Mouse (Mus musculus): ENCODE measurements around the gene Tgm3. TPM values are rescaled to one million over a fixed set of nuclear protein-coding genes. Genes with fewer than 3 reads are reported as not detected.

The Tgm3 gene
- 0.05 and 0.06 TPM in 2 replicates for polyA plus RNA-seq (2015; fragmentation: Nextera tagmentation; extraction: Ambion mirVana)

GRCm38 (mm10) chr2:130012026-130012425 lies at the start of gene Tgm3:
TSS of gene Tgm3 (plus strand) at chr2:130012349.
- no peak for ATAC-seq
- WGBS = 48% methylated on average over 7 of the region's 7 CpGs
- H3K9me3 ChIP-seq (ENCODE audit: control insufficient read depth, low read length) = no peaks in the 10 kb centered on the region

DNA sequence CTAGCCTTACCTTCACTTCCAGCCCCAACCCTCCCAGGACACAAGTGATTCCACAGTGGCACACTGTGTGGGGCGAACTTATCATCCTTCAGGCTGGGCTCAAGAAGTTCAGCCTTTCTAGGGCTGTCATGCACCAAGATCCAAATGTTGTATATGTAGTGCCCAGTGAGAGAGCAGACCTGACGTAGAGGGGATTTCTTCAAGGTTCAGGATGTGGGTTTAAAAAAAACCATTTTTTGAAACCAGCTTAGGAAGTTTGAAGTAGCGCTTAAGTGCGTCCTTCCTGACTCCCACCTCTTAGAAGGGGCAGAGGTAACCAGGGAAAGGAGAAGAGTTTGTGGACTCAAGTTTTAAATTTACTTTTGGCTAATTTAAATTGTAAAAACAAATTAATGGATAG lies 31.5 kb upstream of the Tgm3 start:
- Histone ChIP-seq H3K9me3 (ENCODE audit: control insufficient read depth, low read length) (no peaks in the 10 kb centered on the region), H3K27ac (ENCODE audit: low read length) (no peak overlapping the region), H3K4me2 (ENCODE audit: low read length) (no peak overlapping the region), H3K27me3 (replicated peaks; ENCODE audit: control insufficient read depth, insufficient read depth, low read length) (no peaks in the 10 kb centered on the region), H3K36me3 (ENCODE audit: control insufficient read depth, insufficient read depth) (no peaks in the 10 kb centered on the region), H3K4me1 (replicated peaks; ENCODE audit: control insufficient read depth, insufficient read depth, low read length) (no peaks in the 10 kb centered on the region), H3K9ac (replicated peaks; ENCODE audit: low read depth, low read length) (no peak overlapping the region), H3K4me3 (replicated peaks; ENCODE audit: low read length) (no peak overlapping the region)
- no peak for ATAC-seq
- WGBS = 94% methylated on average over 4 of the region's 4 CpGs

More at GRCm38 (mm10) chr2:130012026-130012425, at the start of gene Tgm3:
- Histone ChIP-seq H3K9ac (replicated peaks; ENCODE audit: low read depth, low read length) (no peak within 1 kb of the TSS), H3K27ac (ENCODE audit: low read length) (no peak within 1 kb of the TSS), H3K4me2 (ENCODE audit: low read length) (no peak within 1 kb of the TSS), H3K4me1 (replicated peaks; ENCODE audit: control insufficient read depth, insufficient read depth, low read length) (no peaks in the 10 kb centered on the region), H3K4me3 (replicated peaks; ENCODE audit: low read length) (no peak within 1 kb of the TSS), H3K36me3 (ENCODE audit: control insufficient read depth, insufficient read depth) (no peaks in the 10 kb centered on the region), H3K27me3 (replicated peaks; ENCODE audit: control insufficient read depth, insufficient read depth, low read length) (no peaks in the 10 kb centered on the region)

DNA sequence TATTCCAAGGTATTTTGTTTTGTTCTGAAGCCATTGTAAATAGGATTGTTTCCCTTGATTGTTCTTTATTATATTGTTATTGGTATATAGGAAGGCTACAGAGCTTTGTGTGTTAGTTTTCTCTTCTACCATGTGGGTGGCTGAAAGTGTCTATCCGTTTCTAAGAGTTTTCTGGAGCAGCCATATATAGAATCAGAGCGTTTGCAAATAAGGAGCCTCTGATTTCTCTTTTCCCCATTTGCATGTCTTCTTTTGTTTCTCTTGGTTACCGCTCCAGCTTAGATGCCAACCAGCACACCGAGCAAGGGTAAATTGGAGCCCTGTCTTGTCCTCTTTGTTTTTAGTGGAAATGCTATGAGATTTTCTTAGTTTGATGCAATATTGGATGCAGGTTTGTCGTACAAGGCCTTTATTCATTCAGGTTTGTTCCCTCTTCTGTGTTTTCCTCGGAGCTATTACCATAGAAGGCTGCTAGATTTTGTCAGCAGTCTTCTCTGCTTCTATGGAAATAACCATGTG lies 24.6 kb upstream of the Tgm3 start:
- ATAC-seq = no peak
- Histone ChIP-seq H3K36me3 (ENCODE audit: control insufficient read depth, insufficient read depth) (no peaks in the 10 kb centered on the region), H3K9me3 (ENCODE audit: control insufficient read depth, low read length) (no peaks in the 10 kb centered on the region), H3K4me3 (replicated peaks; ENCODE audit: low read length) (no peak overlapping the region), H3K27ac (ENCODE audit: low read length) (no peak overlapping the region), H3K4me1 (replicated peaks; ENCODE audit: control insufficient read depth, insufficient read depth, low read length) (no peaks in the 10 kb centered on the region), H3K4me2 (ENCODE audit: low read length) (no peak overlapping the region), H3K9ac (replicated peaks; ENCODE audit: low read depth, low read length) (no peak overlapping the region), H3K27me3 (replicated peaks; ENCODE audit: control insufficient read depth, insufficient read depth, low read length) (no peaks in the 10 kb centered on the region)
- WGBS = 75% methylated on average over 6 of the region's 6 CpGs

DNA sequence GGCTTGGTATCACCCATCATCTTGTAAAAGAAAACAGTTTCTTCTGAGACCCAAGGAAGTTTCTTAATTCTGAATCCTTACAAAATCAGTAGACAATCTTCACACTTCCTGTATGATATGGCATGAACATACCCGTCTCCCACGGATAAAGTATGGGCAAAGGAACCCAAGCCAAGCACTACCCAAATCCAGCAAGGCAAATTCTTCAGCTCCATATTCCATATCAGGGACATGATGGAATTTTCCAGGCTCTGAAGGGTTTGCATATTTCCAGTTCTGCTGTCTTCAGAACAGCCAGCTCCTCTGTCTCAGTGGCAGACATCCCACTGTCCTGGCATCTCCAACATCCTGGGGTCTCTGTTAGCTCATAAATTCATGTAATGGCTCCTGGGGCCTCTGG lies 22.5 kb upstream of the Tgm3 start:
- Histone ChIP-seq H3K27me3 (replicated peaks; ENCODE audit: control insufficient read depth, insufficient read depth, low read length) (no peaks in the 10 kb centered on the region), H3K9ac (replicated peaks; ENCODE audit: low read depth, low read length) (no peak overlapping the region), H3K4me3 (replicated peaks; ENCODE audit: low read length) (no peak overlapping the region), H3K27ac (ENCODE audit: low read length) (no peak overlapping the region), H3K9me3 (ENCODE audit: control insufficient read depth, low read length) (no peaks in the 10 kb centered on the region), H3K4me2 (ENCODE audit: low read length) (no peak overlapping the region), H3K36me3 (ENCODE audit: control insufficient read depth, insufficient read depth) (no peaks in the 10 kb centered on the region), H3K4me1 (replicated peaks; ENCODE audit: control insufficient read depth, insufficient read depth, low read length) (no peaks in the 10 kb centered on the region)
- ATAC-seq = no peak
- 95% methylated on average over 2 of the region's 2 CpGs for WGBS

- Histone ChIP-seq H3K4me1 (replicated peaks; ENCODE audit: control insufficient read depth, insufficient read depth, low read length) (peaks cover 8% of the 10 kb centered on the region), H3K36me3 (ENCODE audit: control insufficient read depth, insufficient read depth) (no peaks in the 10 kb centered on the region), H3K27me3 (replicated peaks; ENCODE audit: control insufficient read depth, insufficient read depth, low read length) (no peaks in the 10 kb centered on the region), H3K9ac (replicated peaks; ENCODE audit: low read depth, low read length) (no peak overlapping the region), H3K4me3 (replicated peaks; ENCODE audit: low read length) (no peak overlapping the region), H3K27ac (ENCODE audit: low read length) (no peak overlapping the region), H3K4me2 (ENCODE audit: low read length) (no peak overlapping the region), H3K9me3 (ENCODE audit: control insufficient read depth, low read length) (no peaks in the 10 kb centered on the region)
- 80% methylated on average over 3 of the region's 3 CpGs for WGBS
- ATAC-seq = no peak
Measured at GRCm38 (mm10) chr2:129994468-129994867, 17.7 kb upstream of the Tgm3 start.

DNA sequence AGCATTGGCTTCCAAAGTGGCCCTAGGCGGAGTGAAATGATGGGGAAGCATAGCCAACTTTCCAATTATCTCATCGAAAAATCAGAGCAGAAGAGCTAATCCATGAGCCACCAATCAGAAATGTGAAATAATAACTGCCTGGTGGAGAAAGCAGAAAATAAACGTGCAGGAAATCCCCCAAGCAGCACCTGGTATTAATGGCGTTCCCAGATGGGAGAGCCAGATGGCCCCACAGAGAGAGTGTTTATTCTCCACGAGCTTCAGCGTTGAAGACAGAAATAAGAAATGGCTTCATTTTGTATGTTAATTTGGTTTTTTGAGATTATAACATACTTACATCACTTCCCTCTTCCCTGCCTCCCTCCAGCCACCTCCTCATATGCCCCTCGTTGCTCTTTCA lies 13.7 kb upstream of the Tgm3 start:
- WGBS = 40% methylated on average over 7 of the region's 7 CpGs
- peak; percentile 92 for ATAC-seq
- Histone ChIP-seq H3K4me1 (replicated peaks; ENCODE audit: control insufficient read depth, insufficient read depth, low read length) (peaks cover 8% of the 10 kb centered on the region), H3K9me3 (ENCODE audit: control insufficient read depth, low read length) (no peaks in the 10 kb centered on the region), H3K4me3 (replicated peaks; ENCODE audit: low read length) (no peak overlapping the region), H3K27me3 (replicated peaks; ENCODE audit: control insufficient read depth, insufficient read depth, low read length) (no peaks in the 10 kb centered on the region), H3K36me3 (ENCODE audit: control insufficient read depth, insufficient read depth) (no peaks in the 10 kb centered on the region), H3K4me2 (ENCODE audit: low read length) (no peak overlapping the region), H3K9ac (replicated peaks; ENCODE audit: low read depth, low read length) (no peak overlapping the region), H3K27ac (ENCODE audit: low read length) (peak overlapping the region; percentile 86)

GRCm38 (mm10) chr2:129999296-129999695 lies 12.9 kb upstream of the Tgm3 start:
- Histone ChIP-seq H3K4me1 (replicated peaks; ENCODE audit: control insufficient read depth, insufficient read depth, low read length) (peaks cover 8% of the 10 kb centered on the region), H3K36me3 (ENCODE audit: control insufficient read depth, insufficient read depth) (no peaks in the 10 kb centered on the region), H3K4me3 (replicated peaks; ENCODE audit: low read length) (no peak overlapping the region), H3K9me3 (ENCODE audit: control insufficient read depth, low read length) (no peaks in the 10 kb centered on the region), H3K9ac (replicated peaks; ENCODE audit: low read depth, low read length) (no peak overlapping the region), H3K27me3 (replicated peaks; ENCODE audit: control insufficient read depth, insufficient read depth, low read length) (no peaks in the 10 kb centered on the region), H3K4me2 (ENCODE audit: low read length) (no peak overlapping the region), H3K27ac (ENCODE audit: low read length) (peak overlapping the region; percentile 86)
- ATAC-seq = no peak
- WGBS = 77% methylated on average over 4 of the region's 4 CpGs

DNA sequence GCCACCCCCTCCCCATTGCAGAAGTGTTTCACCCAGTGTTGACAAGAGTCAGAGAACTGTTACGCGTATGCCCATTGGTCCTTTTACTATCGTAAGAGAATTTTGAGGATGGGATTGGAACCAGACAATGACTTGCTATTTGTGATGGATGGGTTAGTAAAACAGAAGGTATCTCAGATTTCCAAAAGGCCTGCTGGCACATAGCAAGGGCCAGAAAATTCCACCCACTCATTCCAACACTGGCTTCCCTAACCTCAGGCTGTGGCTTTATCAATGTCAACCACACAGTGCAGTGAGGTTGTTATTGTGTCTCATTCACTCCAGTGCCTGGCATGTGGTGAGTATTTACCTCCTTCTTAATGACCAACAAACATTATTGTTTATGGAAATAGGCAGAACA lies 11.5 kb upstream of the Tgm3 start:
- WGBS = 95% methylated on average over 3 of the region's 3 CpGs

GRCm38 (mm10) chr2:130004046-130004445 lies 8.1 kb upstream of the Tgm3 start:
- Histone ChIP-seq H3K27ac (ENCODE audit: low read length) (no peak overlapping the region), H3K4me1 (replicated peaks; ENCODE audit: control insufficient read depth, insufficient read depth, low read length) (peaks cover 4% of the 10 kb centered on the region), H3K4me2 (ENCODE audit: low read length) (no peak overlapping the region), H3K9me3 (ENCODE audit: control insufficient read depth, low read length) (no peaks in the 10 kb centered on the region), H3K9ac (replicated peaks; ENCODE audit: low read depth, low read length) (no peak overlapping the region), H3K4me3 (replicated peaks; ENCODE audit: low read length) (no peak overlapping the region), H3K36me3 (ENCODE audit: control insufficient read depth, insufficient read depth) (no peaks in the 10 kb centered on the region), H3K27me3 (replicated peaks; ENCODE audit: control insufficient read depth, insufficient read depth, low read length) (no peaks in the 10 kb centered on the region)
- no peak for ATAC-seq
- 55% methylated on average over 4 of the region's 4 CpGs for WGBS

More for the DNA sequence above, 11.5 kb upstream of the Tgm3 start:
- Histone ChIP-seq H3K27ac (ENCODE audit: low read length) (no peak overlapping the region), H3K9me3 (ENCODE audit: control insufficient read depth, low read length) (no peaks in the 10 kb centered on the region), H3K36me3 (ENCODE audit: control insufficient read depth, insufficient read depth) (no peaks in the 10 kb centered on the region), H3K27me3 (replicated peaks; ENCODE audit: control insufficient read depth, insufficient read depth, low read length) (no peaks in the 10 kb centered on the region), H3K4me3 (replicated peaks; ENCODE audit: low read length) (no peak overlapping the region), H3K9ac (replicated peaks; ENCODE audit: low read depth, low read length) (no peak overlapping the region), H3K4me2 (ENCODE audit: low read length) (no peak overlapping the region), H3K4me1 (replicated peaks; ENCODE audit: control insufficient read depth, insufficient read depth, low read length) (peaks cover 8% of the 10 kb centered on the region)
- ATAC-seq = no peak

DNA sequence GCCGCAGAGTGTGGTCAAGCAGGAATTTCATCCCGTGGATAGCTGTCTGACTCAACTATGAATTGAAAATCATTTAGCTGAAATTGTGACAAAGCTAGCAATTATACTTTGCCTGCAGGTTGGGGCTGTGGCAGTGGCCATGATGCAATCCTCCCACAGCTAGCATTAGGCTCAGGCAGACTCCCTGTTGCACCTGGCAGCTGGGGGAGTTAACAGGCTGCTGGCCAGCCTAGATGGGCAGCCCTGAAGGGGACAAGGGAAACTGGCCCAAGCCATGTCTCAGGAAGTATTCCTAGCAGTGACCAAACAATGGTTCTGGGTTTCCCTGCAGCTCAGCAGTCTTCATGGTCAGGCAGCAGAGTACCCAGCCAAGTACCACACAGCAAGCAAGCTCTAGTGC lies 2.8 kb upstream of the Tgm3 start:
- 74% methylated on average over 2 of the region's 2 CpGs for WGBS
- H3K36me3 ChIP-seq (ENCODE audit: control insufficient read depth, insufficient read depth) = no peaks in the 10 kb centered on the region

More for the DNA sequence above, 2.8 kb upstream of the Tgm3 start:
- no peak for ATAC-seq
- H3K27me3 ChIP-seq (replicated peaks; ENCODE audit: control insufficient read depth, insufficient read depth, low read length) = no peaks in the 10 kb centered on the region
- H3K9ac ChIP-seq (replicated peaks; ENCODE audit: low read depth, low read length) = no peak overlapping the region
- H3K4me1 ChIP-seq (replicated peaks; ENCODE audit: control insufficient read depth, insufficient read depth, low read length) = no peaks in the 10 kb centered on the region
- no peak overlapping the region for H3K27ac ChIP-seq (ENCODE audit: low read length)
- no peak overlapping the region for H3K4me2 ChIP-seq (ENCODE audit: low read length)
- no peaks in the 10 kb centered on the region for H3K9me3 ChIP-seq (ENCODE audit: control insufficient read depth, low read length)
- no peak overlapping the region for H3K4me3 ChIP-seq (replicated peaks; ENCODE audit: low read length)

Measured in forebrain, embryonic 16.5 days (tissue).